Comparison of ENCODE assay signal across 17 mouse cellular contexts in genomic region chr3:40695162-40695561, GRCm38 (mm10). TPM values are rescaled to one million over a fixed set of nuclear protein-coding genes. Genes with fewer than 3 reads are reported as not detected.
"Had no signal": no experiment of that assay in that cellular context is flagged by ENCODE, and none has a peak within 500 bp of the region (broad histone marks: within the 10 kb centered on the region; RNA-seq: fewer than 3 reads in every experiment).

No protein-coding gene starts in this region.

- H3K4me3 ChIP-seq: kidney, embryonic 15.5 days; left cerebral cortex, adult 2 months; liver, embryonic 13.5 days; lung, embryonic 15.5 days; megakaryocyte, embryonic 14.5 days; midbrain, embryonic 10.5 days; midbrain, embryonic 13.5 days; stomach, embryonic 15.5 days had no signal

- H3K27ac ChIP-seq: kidney, embryonic 15.5 days; left cerebral cortex, adult 2 months; liver, embryonic 13.5 days; lung, embryonic 15.5 days; midbrain, embryonic 10.5 days; midbrain, embryonic 13.5 days; stomach, embryonic 15.5 days had no signal

- DNase-seq: kidney, adult 8-10 months; layer of hippocampus, postnatal 36 days; liver, embryonic 13.5 days; right cerebral cortex, adult 18-20 months; right cerebral cortex, postnatal 25 days; spleen, adult 18-20 months; thymus, postnatal 25 days had no signal

- H3K4me1 ChIP-seq: kidney, embryonic 15.5 days; stomach, embryonic 15.5 days had no signal

- H3K27me3 ChIP-seq: kidney, embryonic 15.5 days; liver, embryonic 13.5 days; lung, embryonic 15.5 days; megakaryocyte, embryonic 14.5 days; midbrain, embryonic 13.5 days; stomach, embryonic 15.5 days had no signal

- H3K9me3 ChIP-seq: kidney, embryonic 15.5 days; liver, embryonic 13.5 days; lung, embryonic 15.5 days; megakaryocyte, embryonic 14.5 days; midbrain, embryonic 10.5 days; midbrain, embryonic 13.5 days; stomach, embryonic 15.5 days had no signal

- H3K9ac ChIP-seq: kidney, embryonic 15.5 days; liver, embryonic 13.5 days; lung, embryonic 15.5 days; midbrain, embryonic 13.5 days; stomach, embryonic 15.5 days had no signal

- H3K36me3 ChIP-seq: liver, embryonic 13.5 days; lung, embryonic 15.5 days; stomach, embryonic 15.5 days had no signal

- ATAC-seq: intestine, postnatal 0 days; midbrain, embryonic 13.5 days; midbrain, embryonic 16.5 days had no signal

- H3K4me2 ChIP-seq: kidney, embryonic 15.5 days; liver, embryonic 13.5 days; lung, embryonic 15.5 days; midbrain, embryonic 13.5 days; stomach, embryonic 15.5 days had no signal

RNA-seq across cellular contexts. Expression of gene Slc25a31, which starts 13.5 kb away (rescaled TPM):
- polyA plus RNA-seq: intestine, postnatal 0 days; liver, embryonic 16.5 days had no signal
